Mouse (Mus musculus) forebrain, embryonic 16.5 days (tissue): ENCODE data around the gene Csf2rb2. TPM values are rescaled to one million over a fixed set of nuclear protein-coding genes. Genes with fewer than 3 reads are reported as not detected.
"Not testable (repeated sequence)": the region's sequence is repeated elsewhere in the genome, so short reads cannot be mapped to it uniquely, and the experiment has no call there.

Experiments used
- ATAC-seq: fragments of 200-750 bp; cut with Nextera tagmentation; 2 replicates; pipeline ENCODE4 v1.8.0; 2017; ENCODE audit warnings: mild to moderate bottlenecking, moderate library complexity
- H3K27ac ChIP-seq: fragments of 300-500 bp; sonication (generic); 2 replicates; pipeline ENCODE4 v1.5.1; 2014; ENCODE audit warnings: low read length, control low read depth
- H3K27me3 ChIP-seq: fragments of 300-500 bp; sonication (generic); replicated peaks from 2 replicates; pipeline ENCODE4 v1.6.1; 2014; ENCODE audit warnings: low read length; ENCODE audit not compliant: control insufficient read depth, insufficient read depth
- H3K36me3 ChIP-seq: fragments of 300-500 bp; sonication (generic); 2 replicates; pipeline ENCODE4 v1.6.1; 2014; ENCODE audit not compliant: control insufficient read depth, insufficient read depth
- H3K4me1 ChIP-seq: fragments of 300-500 bp; sonication (generic); replicated peaks from 2 replicates; pipeline ENCODE4 v1.6.1; 2014; ENCODE audit warnings: low read length; ENCODE audit not compliant: control insufficient read depth, insufficient read depth
- H3K4me2 ChIP-seq: fragments of 300-500 bp; sonication (generic); 2 replicates; pipeline ENCODE4 v1.6.1; 2014; ENCODE audit warnings: mild to moderate bottlenecking, low read length, control low read depth
- H3K4me3 ChIP-seq: fragments of 300-500 bp; sonication (generic); replicated peaks from 2 replicates; pipeline ENCODE4 v1.5.1; 2014; ENCODE audit warnings: mild to moderate bottlenecking, low read length, control low read depth
- H3K9ac ChIP-seq: fragments of 300-500 bp; sonication (generic); replicated peaks from 2 replicates; pipeline ENCODE4 v1.6.1; 2014; ENCODE audit warnings: low read depth, low read length, control low read depth
- H3K9me3 ChIP-seq: fragments of 300-500 bp; sonication (generic); 2 replicates; pipeline ENCODE4 v1.6.1; 2016; ENCODE audit warnings: low read length; ENCODE audit not compliant: control insufficient read depth
- WGBS: fragments of 180-500 bp; shearing (Covaris S2); extraction: QIAGEN DNeasy Blood & Tissue Kit; methylation state at CpG from one replicate; pipeline ENCODE4 v1.1.7; 2014; 5-methylcytosine and 5-hydroxymethylcytosine counted together
- polyA plus RNA-seq: library from polyadenylated mRNA; unstranded; fragments of >200 nt; fragmentation: Nextera tagmentation; extraction: Ambion mirVana; gene quantifications from 2 replicates; pipeline ENCODE4 v1.2.1, GENCODE M21; 2015

Csf2rb2 gene
- polyA plus RNA-seq, 1 experiment from 2014 or later: 0.06 TPM

DNA sequence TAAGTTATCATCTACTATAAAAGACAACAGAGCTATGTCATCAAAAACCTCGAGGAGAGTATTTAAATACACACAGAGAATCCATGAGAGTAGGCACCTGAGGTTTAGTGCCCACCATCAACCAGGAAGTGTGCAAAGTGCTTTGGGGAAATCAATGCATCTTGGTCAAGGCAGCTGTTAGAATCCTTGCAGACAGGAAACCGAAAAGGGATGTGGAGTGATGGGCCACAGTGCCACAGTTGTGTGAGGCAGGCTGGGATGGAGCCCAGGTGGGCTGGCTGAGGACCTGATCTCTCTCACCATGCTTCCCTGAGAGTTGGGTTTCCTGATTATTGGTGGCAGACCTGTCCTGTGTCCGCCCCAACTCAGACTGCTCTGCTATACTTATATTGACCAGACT, 5.9 kb downstream of the Csf2rb2 start:
- ATAC-seq: no peak
- no peaks in the 10 kb centered on the region for H3K27me3 ChIP-seq
- no peak overlapping the region for H3K27ac ChIP-seq
- no peak overlapping the region for H3K9ac ChIP-seq
- no peak overlapping the region for H3K4me2 ChIP-seq
- no peak overlapping the region for H3K4me3 ChIP-seq
- WGBS: 68% methylated on average over 3 of the region's 3 CpGs
- H3K36me3 ChIP-seq: no peaks in the 10 kb centered on the region
- no peaks in the 10 kb centered on the region for H3K4me1 ChIP-seq
- no peaks in the 10 kb centered on the region for H3K9me3 ChIP-seq

DNA sequence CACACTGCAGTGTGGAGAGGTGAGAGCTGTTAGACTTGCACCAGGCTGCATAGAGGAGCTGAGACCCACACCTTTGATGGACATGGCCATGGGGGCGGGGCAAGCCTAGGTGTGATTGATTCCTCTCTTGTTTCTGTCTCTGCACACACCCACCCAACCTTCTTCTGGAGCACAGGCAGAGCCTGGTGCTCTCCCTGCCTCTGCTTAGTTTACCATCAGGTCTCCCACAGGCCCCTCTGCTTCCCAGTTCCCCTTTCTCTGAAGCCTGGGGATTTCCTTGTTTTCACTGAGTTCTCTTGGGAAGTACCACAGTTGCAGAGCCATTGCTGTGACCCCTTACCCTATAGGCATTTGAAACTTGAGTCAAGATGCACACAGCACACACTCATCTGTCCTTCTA, 7.0 kb downstream of the Csf2rb2 start:
- H3K27ac ChIP-seq: no peak overlapping the region
- WGBS: 92% methylated on average over 1 of the region's 1 CpGs
- H3K4me3 ChIP-seq: no peak overlapping the region
- no peaks in the 10 kb centered on the region for H3K4me1 ChIP-seq
- no peaks in the 10 kb centered on the region for H3K9me3 ChIP-seq
- H3K36me3 ChIP-seq: no peaks in the 10 kb centered on the region
- no peaks in the 10 kb centered on the region for H3K27me3 ChIP-seq
- no peak overlapping the region for H3K9ac ChIP-seq
- no peak overlapping the region for H3K4me2 ChIP-seq
- ATAC-seq: no peak

DNA sequence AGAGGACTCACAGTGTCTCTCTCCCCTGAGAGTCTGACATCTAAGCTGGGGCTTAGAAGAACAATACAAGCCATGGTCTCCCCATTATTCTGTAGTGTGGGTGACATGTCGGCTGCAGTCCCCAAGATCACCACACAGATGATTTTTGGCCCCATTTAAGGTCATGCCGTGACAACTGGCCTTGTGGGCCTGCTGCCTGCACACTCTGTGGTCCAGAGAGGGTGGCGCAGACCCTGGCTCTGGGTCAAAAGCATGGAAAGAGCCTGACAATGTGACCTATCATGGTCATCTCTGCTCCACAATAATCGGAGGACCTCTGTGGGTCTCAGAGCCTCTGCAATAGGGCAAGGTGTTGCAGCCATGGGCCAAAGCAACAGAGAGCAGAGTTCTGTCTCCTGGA, 11.8 kb downstream of the Csf2rb2 start:
- Histone ChIP-seq H3K9me3 (no peaks in the 10 kb centered on the region), H3K27ac (no peak overlapping the region), H3K36me3 (no peaks in the 10 kb centered on the region), H3K27me3 (no peaks in the 10 kb centered on the region), H3K4me1 (no peaks in the 10 kb centered on the region), H3K9ac (no peak overlapping the region), H3K4me3 (no peak overlapping the region), H3K4me2 (no peak overlapping the region)
- no peak for ATAC-seq
- 85% methylated on average over 4 of the region's 4 CpGs for WGBS

DNA sequence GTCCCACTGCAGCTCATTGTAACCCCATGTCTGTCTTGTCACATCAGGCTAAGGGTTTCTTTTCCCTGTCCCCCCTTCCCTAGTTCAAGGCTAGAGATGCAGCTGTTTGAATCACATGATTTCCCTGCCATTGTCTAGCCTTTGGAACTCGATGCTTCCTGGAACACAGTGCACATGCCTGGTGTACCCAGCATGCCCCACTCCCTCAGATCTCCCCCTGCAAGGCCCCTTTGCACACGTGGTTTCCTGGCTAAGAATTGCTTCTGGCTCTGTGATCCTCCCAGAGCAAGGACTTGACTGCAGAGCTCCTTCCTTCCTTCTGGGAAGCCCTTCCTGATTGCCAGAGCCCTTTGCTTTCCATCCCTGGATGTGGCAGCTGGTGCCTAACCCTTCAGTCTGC, 12.3 kb downstream of the Csf2rb2 start:
- not testable (repeated sequence) for H3K9me3 ChIP-seq, H3K4me1 ChIP-seq, H3K4me2 ChIP-seq, H3K27me3 ChIP-seq, H3K9ac ChIP-seq, ATAC-seq, H3K4me3 ChIP-seq, H3K27ac ChIP-seq, H3K36me3 ChIP-seq
- 2% methylated on average over 2 of the region's 2 CpGs for WGBS

DNA sequence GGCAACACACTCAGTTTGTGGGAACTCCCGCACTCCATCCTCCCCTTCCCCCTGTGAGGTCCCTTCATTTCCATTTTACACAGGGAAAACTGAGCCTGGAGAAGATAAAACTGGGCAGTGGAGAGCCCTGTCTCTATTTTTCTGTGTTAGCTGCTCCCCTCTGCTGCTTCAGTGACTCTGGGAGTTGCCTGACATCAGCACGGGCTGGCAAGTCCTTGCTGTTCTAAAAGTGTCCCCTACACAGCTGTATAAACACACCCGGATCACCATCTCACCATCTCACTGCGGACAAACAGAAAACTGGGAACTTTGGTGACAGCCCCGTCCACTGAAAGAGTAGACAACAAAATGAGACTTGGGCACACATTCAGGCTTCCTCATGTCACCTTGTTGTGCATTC, 15.7 kb downstream of the Csf2rb2 start:
- ATAC-seq, H3K4me1 ChIP-seq, H3K4me2 ChIP-seq, H3K9ac ChIP-seq, H3K4me3 ChIP-seq, H3K36me3 ChIP-seq, H3K27ac ChIP-seq, H3K9me3 ChIP-seq, H3K27me3 ChIP-seq: not testable (repeated sequence)
- 73% methylated on average over 4 of the region's 5 CpGs for WGBS

DNA sequence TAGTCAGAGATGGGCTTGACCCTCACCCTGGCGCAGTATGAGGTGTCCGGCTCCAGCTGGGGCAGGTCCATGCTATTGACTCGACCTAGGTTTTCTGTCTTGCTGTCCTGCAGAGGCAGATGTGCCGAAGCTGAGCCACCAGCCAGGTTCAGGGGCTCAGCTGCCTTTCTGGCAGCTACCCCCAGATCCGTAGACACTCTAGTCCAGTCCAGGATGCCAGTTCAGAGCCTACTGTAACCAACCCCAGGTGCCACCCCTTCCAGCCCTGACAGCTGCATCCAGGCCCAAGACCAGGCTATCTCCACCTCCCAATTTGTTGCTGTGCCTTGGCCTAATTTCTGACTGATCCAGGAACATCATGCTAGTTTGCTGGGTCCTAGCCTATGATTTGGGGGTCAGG, 17.6 kb downstream of the Csf2rb2 start:
- Histone ChIP-seq H3K9me3 (no peaks in the 10 kb centered on the region), H3K4me2 (no peak overlapping the region), H3K9ac (no peak overlapping the region), H3K27ac (no peak overlapping the region), H3K4me3 (no peak overlapping the region), H3K27me3 (no peaks in the 10 kb centered on the region), H3K36me3 (no peaks in the 10 kb centered on the region), H3K4me1 (no peaks in the 10 kb centered on the region)
- ATAC-seq: no peak
- 79% methylated on average over 5 of the region's 5 CpGs for WGBS

DNA sequence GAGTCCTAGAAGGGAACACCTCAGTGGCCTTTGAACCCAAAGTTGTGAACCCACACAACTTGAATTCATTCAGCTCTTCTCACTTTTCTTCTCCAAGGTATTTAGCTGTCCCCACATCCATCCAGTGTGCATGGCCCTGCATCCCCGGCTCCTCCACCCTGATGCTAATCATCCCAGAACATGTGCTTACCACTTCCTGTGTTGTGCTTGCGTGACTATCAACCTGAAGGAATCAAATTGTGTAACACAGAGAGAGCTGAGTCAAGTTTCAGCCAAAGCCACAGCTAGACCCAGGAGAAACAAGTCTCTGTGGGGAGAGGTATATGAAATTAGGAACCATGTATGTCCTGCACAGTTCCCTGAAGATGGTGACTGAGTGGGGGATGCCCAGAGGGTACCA, 27.2 kb downstream of the Csf2rb2 start:
- no peak overlapping the region for H3K4me2 ChIP-seq
- WGBS: 93% methylated on average over 2 of the region's 2 CpGs
- no peaks in the 10 kb centered on the region for H3K9me3 ChIP-seq
- no peaks in the 10 kb centered on the region for H3K27me3 ChIP-seq
- ATAC-seq: no peak
- H3K4me3 ChIP-seq: no peak overlapping the region
- H3K4me1 ChIP-seq: no peaks in the 10 kb centered on the region
- H3K36me3 ChIP-seq: no peaks in the 10 kb centered on the region
- H3K27ac ChIP-seq: no peak overlapping the region
- no peak overlapping the region for H3K9ac ChIP-seq

DNA sequence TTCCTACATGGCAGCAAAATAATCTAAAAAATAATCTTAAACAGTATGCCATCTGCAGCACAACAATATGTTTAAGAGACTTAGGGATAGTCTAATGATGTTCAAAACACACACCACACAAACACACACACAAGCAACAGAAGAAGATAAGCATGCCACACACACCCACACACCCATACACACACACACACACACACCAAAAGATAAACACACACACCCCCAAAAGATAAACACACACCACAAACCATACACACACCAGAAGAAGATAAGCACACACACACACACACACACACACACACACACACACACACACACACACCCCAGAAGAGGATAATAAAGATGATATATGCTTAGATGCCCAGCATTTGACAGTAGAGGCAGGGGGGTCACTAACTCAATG, 34.3 kb downstream of the Csf2rb2 start:
- H3K4me3 ChIP-seq: no peak overlapping the region
- ATAC-seq: no peak
- H3K36me3 ChIP-seq: no peaks in the 10 kb centered on the region
- no peaks in the 10 kb centered on the region for H3K4me1 ChIP-seq
- H3K9me3 ChIP-seq: no peaks in the 10 kb centered on the region
- H3K27ac ChIP-seq: no peak overlapping the region
- no peak overlapping the region for H3K9ac ChIP-seq
- H3K27me3 ChIP-seq: no peaks in the 10 kb centered on the region
- no peak overlapping the region for H3K4me2 ChIP-seq

DNA sequence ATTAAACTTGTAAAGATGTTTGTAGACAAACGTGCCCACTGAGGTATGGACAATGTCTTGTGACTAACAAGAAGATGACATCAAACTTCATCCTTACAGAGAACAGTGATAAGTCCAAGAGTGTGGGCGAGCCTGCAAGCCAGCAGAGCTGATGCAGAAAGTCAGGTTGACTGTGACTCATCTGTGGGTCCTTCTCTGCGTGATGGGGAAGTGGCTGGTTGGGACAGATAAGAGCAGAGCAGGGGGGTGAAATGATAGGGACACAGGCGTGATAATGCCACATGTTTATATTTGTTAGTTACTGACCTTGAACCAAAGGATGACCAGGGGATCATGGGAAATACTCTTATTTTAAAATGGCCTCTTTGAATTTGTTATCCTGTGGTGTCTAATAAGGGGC, 37.7 kb downstream of the Csf2rb2 start:
- H3K9ac ChIP-seq: no peak overlapping the region
- ATAC-seq: no peak
- H3K4me1 ChIP-seq: no peaks in the 10 kb centered on the region
- no peaks in the 10 kb centered on the region for H3K27me3 ChIP-seq
- H3K4me3 ChIP-seq: no peak overlapping the region
- no peak overlapping the region for H3K27ac ChIP-seq
- H3K4me2 ChIP-seq: no peak overlapping the region
- WGBS: 79% methylated on average over 4 of the region's 4 CpGs
- no peaks in the 10 kb centered on the region for H3K9me3 ChIP-seq
- H3K36me3 ChIP-seq: no peaks in the 10 kb centered on the region

DNA sequence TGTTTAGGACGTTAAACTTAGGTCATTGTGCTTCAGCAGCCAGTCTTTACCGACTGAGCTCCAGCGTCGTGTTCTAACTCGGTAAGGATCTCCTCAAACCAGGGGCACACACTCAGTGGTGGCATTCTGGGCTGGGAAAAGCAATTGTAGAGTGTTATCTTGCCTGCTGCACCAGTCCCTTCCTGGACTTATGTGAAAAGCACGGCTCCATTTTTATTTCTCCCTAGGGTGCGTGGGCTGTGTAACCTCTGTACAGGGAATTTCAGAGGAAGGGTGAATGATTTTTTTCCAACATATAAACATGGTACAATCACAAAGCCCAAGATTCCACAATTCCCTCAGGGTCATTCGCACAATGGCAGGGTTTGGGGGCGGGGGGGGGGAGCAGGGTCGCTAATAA, 38.1 kb downstream of the Csf2rb2 start:
- Histone ChIP-seq H3K4me1 (no peaks in the 10 kb centered on the region), H3K4me3 (no peak overlapping the region), H3K9me3 (no peaks in the 10 kb centered on the region), H3K27ac (no peak overlapping the region), H3K9ac (no peak overlapping the region), H3K4me2 (no peak overlapping the region), H3K27me3 (no peaks in the 10 kb centered on the region), H3K36me3 (no peaks in the 10 kb centered on the region)
- ATAC-seq: no peak
- WGBS: 85% methylated on average over 10 of the region's 10 CpGs
